Mouse (Mus musculus) spleen, postnatal 36 days (tissue): ENCODE results near the gene Fkbp8.
"Not testable (repeated sequence)": the region's sequence is repeated elsewhere in the genome, so short reads cannot be mapped to it uniquely, and the experiment has no call there.

ENCODE experiments used
- DNase-seq, 2 experiments: peaks; one replicate each; pipeline ENCODE4 v3.0.0; 2022; ENCODE audit warnings: low spot score in 2 of 2, mixed read lengths in 1 of 2

Gene Fkbp8

GRCm38 (mm10) chr8:70501820-70502529 lies 25.5 kb upstream of the Fkbp8 start:
- DNase-seq: no peak

- DNase-seq: no peak
Observed at GRCm38 (mm10) chr8:70502540-70502939, 25.0 kb upstream of the Fkbp8 start.

DNA sequence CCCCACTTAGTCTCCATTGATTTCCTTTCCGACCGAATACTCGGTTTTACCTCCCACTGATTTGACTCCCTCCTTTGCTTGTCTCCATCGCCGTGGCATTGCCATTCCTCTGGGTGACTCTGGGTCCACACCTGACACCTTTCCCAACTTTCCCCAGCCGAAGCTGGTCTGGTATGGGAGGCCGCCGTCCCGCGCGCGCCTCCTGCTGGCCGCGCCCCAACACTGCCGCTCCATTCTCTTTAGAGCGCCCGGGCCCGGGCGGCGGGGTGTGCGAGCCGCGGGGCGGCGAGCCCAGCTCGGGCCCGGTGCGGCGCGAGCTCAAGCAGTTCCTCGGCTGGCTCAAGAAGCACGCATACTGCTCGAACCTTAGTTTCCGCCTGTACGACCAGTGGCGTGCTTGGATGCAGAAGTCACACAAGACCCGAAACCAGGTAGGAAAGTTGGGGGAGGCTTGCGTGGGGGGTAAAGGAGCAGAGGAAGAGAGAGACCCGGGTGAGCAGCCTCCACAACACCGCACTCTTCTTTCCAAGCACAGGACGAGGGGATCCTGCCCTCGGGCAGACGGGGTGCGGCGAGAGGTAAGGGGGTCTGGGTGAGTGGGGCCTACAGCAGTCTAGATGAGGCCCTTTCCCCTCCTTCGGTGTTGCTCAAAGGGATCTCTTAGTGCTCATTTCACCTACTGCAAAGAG lies 24.3 kb upstream of the Fkbp8 start:
- peak; percentile 34 to 49 for DNase-seq

DNA sequence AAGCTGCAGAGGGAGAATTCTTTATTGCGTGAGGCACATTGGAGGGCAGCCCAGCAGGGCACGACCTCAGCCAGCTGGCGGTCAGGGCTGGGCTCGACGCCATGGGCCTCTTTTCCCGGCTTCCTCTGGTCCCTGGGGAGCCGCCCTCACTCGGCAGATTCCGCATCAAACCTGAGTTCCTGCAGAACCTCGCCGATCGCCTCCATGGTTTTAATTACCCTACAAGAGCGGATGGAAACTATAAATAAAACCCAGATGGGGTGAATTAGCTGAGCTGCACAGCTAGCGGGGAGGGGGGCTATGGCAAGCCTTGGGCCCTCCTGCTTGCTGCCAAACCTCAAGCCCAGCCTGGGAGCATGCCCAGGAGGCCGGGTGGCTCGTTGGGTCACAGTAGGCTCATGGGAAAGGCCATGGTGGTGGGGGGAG lies 23.2 kb upstream of the Fkbp8 start:
- no peak for DNase-seq

- DNase-seq: peak; percentile 69 to 79
Observed at GRCm38 (mm10) chr8:70504851-70505250, 22.7 kb upstream of the Fkbp8 start.

- no peak for DNase-seq
Observed at GRCm38 (mm10) chr8:70505698-70506327, 21.7 kb upstream of the Fkbp8 start.

GRCm38 (mm10) chr8:70506328-70507026 lies 21.0 kb upstream of the Fkbp8 start, which contains the start of gene Rex1bd:
Gene Rex1bd (minus strand): TSS chr8:70506752.
- peak; percentile 94 to 95 for DNase-seq

GRCm38 (mm10) chr8:70507027-70507393 lies 20.5 kb upstream of the Fkbp8 start:
- DNase-seq: no peak

DNA sequence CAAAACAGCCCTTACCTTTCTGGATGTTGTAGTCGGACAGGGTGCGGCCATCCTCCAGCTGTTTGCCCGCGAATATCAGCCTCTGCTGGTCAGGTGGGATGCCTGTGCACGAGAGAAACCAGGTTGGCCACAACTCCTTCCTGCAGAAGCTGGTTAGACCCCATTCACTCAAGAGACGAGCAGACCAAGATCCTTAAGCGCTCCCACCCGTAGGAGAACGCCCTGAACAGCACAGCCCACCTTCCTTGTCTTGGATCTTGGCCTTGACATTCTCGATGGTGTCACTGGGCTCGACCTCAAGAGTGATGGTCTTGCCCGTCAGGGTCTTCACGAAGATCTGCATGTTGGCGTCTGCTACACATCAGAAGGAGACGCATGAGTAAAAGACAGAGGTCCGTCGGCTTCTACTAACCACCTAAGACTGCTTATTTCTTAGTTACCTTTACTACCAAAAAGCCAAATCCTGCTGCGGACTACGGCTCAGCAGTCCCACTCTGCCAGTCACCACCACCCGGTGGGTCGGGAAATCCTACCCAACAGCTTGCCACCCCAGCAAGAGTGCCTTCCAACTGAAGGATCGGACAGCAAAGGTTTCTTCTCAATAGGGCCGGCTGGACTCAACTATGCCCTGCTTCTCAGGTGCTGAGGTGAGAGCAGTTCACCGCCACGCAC lies 18.1 kb upstream of the Fkbp8 start:
- no peak for DNase-seq

GRCm38 (mm10) chr8:70510228-70510915 lies 17.2 kb upstream of the Fkbp8 start, which contains the start of gene Uba52:
Gene Uba52 (minus strand): TSS chr8:70510801.
- peak; percentile 97 to 98 for DNase-seq

GRCm38 (mm10) chr8:70511174-70511573 lies 16.4 kb upstream of the Fkbp8 start:
- DNase-seq: not testable (repeated sequence)

GRCm38 (mm10) chr8:70511770-70512169 lies 15.8 kb upstream of the Fkbp8 start:
- no peak for DNase-seq

DNA sequence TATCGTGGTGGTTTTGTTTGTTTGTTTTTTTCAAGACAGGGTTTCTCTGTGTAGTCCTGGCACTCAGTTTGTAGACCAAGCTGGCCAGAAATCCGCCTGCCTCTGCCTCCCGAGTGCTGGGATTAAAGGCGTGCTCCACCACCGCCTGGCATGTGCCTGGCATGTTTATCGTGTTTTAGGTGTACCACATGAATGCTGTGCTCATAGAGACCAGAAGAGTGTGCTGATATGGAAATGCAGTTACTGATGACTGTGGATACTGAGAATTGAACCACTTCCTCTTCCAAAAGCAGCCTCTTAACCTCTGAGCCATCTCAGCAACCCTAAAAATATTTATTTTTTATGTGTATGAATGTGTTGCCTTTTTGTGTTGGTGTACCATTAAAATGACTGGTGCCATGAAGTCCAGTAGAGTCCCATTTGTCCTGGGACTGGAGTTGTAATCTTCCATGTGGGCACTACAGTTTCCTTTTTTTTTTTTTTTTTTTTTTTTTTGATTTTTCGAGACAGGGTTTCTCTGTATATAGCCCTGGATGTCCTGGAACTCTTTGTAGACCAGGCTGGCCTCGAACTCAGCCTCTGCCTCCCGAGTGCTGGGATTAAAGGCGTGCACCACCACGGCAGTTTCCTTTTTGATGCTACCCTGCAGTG lies 15.1 kb upstream of the Fkbp8 start:
- no peak for DNase-seq

DNA sequence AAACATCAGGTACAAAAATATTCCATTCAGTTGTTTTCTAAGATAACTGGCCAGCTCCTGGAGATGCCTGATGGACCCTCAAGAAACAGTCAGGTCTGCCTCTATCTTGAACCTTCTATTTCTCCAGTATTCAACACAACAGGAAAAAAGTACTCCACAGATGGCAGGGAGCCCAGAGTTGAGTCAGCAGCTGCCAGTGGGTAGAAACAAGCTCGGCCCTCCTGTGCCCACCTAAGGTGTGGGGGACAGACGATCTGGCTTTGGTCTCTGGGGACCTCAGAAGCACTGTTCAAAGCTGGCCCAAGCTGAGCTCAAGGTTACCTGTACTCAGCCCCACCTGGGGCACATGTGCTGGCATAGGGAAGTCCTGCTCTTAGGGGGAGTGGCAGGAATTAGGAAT lies 14.1 kb upstream of the Fkbp8 start:
- DNase-seq: no peak

GRCm38 (mm10) chr8:70517940-70518643 lies 9.4 kb upstream of the Fkbp8 start:
- DNase-seq: no peak

GRCm38 (mm10) chr8:70519043-70519442 lies 8.5 kb upstream of the Fkbp8 start:
- no peak for DNase-seq

DNA sequence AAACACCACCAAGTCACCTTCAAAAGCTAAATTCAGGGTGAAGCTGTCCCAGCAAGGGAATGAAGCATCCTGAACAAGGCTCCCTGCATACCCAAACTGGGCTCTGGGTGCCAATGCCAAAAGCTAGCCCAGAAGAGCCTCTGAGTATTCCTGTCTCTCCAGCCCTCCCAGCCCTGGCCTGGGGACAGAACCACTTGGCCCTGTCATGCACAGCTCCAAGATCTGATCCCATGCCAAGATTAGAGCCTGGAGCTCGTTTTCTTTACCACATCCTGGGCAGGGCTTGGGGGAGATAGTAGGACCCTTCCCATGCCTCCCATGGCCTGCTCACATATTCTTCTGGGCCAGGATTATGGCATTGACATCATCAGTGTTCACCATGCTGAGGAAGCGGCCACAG lies 7.9 kb upstream of the Fkbp8 start:
- no peak for DNase-seq

- DNase-seq: peak; percentile 96
Observed at GRCm38 (mm10) chr8:70522592-70523403, 4.7 kb upstream of the Fkbp8 start.

GRCm38 (mm10) chr8:70527111-70527511 lies 413 bp upstream of the Fkbp8 start:
- DNase-seq: no peak
